Mouse (Mus musculus) adrenal gland, postnatal 14 days (tissue): Measurements from ENCODE around the gene Col6a2. TPM values are rescaled to one million over a fixed set of nuclear protein-coding genes. Genes with fewer than 3 reads are reported as not detected.
A peak's percentile ranks its signal among the peaks of the same experiment; 100 is the strongest.

ENCODE experiments used
- DNase-seq: peaks from one replicate; pipeline ENCODE4 v3.0.0; 2021; ENCODE audit warnings: mixed read lengths
- total RNA-seq: library from RNA; stranded (reverse); gene quantifications from 2 replicates; pipeline ENCODE4 v1.2.3, GENCODE M21; 2021

Gene Col6a2
- total RNA-seq, 1 experiment from 2014 or later, result 89.0 TPM

GRCm38 (mm10) chr10:76636601-76637000 is 13.2 kb upstream of the Col6a2 start:
- DNase-seq, result no peak

- peak; percentile 14 for DNase-seq
These were observed 12.6 kb upstream of the Col6a2 start for GRCm38 (mm10) chr10:76636026-76636425.

GRCm38 (mm10) chr10:76634584-76634983 is 11.2 kb upstream of the Col6a2 start:
- no peak for DNase-seq

GRCm38 (mm10) chr10:76634094-76634571 is 10.7 kb upstream of the Col6a2 start:
- no peak for DNase-seq

GRCm38 (mm10) chr10:76632630-76633029 is 9.2 kb upstream of the Col6a2 start:
- no peak for DNase-seq

GRCm38 (mm10) chr10:76630657-76631056 is 7.2 kb upstream of the Col6a2 start:
- no peak for DNase-seq

- DNase-seq, result no peak
These were observed 4.3 kb upstream of the Col6a2 start for GRCm38 (mm10) chr10:76627714-76628113.

GRCm38 (mm10) chr10:76624903-76625302 is 1.5 kb upstream of the Col6a2 start:
- no peak for DNase-seq

GRCm38 (mm10) chr10:76623734-76624133 is 304 bp upstream of the Col6a2 start:
- DNase-seq, result no peak

GRCm38 (mm10) chr10:76622411-76622810 is 1.0 kb downstream of the Col6a2 start:
- no peak for DNase-seq

GRCm38 (mm10) chr10:76612473-76612872 is 11.0 kb downstream of the Col6a2 start:
- no peak for DNase-seq

GRCm38 (mm10) chr10:76602690-76603089 is 20.7 kb downstream of the Col6a2 start:
- no peak for DNase-seq

- no peak for DNase-seq
These were observed 27.1 kb downstream of the Col6a2 start for GRCm38 (mm10) chr10:76596338-76596737.

GRCm38 (mm10) chr10:76590197-76590596 is 33.2 kb downstream of the Col6a2 start:
- no peak for DNase-seq

GRCm38 (mm10) chr10:76586190-76586589 is 37.2 kb downstream of the Col6a2 start:
- DNase-seq, result no peak

- DNase-seq, result no peak
These were observed 39.3 kb downstream of the Col6a2 start for GRCm38 (mm10) chr10:76584138-76584537.

GRCm38 (mm10) chr10:76576920-76577319 is 46.5 kb downstream of the Col6a2 start:
- DNase-seq, result no peak

- no peak for DNase-seq
These were observed 48.1 kb downstream of the Col6a2 start, which contains the start of gene Ftcd for GRCm38 (mm10) chr10:76575374-76575773. Gene Ftcd (plus strand): TSS chr10:76575648.

GRCm38 (mm10) chr10:76572151-76572550 is 51.3 kb downstream of the Col6a2 start:
- no peak for DNase-seq

GRCm38 (mm10) chr10:76571070-76571469 is 52.4 kb downstream of the Col6a2 start:
- no peak for DNase-seq

- DNase-seq, result no peak
These were observed 53.3 kb downstream of the Col6a2 start for GRCm38 (mm10) chr10:76569996-76570685.

- DNase-seq, result no peak
These were observed 61.5 kb downstream of the Col6a2 start, which contains the start of gene Spatc1l for GRCm38 (mm10) chr10:76561972-76562371. Gene Spatc1l (plus strand): TSS chr10:76562272.

GRCm38 (mm10) chr10:76554061-76554460 is 69.4 kb downstream of the Col6a2 start:
- DNase-seq, result no peak

GRCm38 (mm10) chr10:76551556-76551955 is 71.9 kb downstream of the Col6a2 start:
- DNase-seq, result no peak
